In genomic region chr3:138116871-138117270, GRCm38 (mm10) we compare ENCODE assay signal across 24 mouse cellular contexts. TPM values are rescaled to one million over a fixed set of nuclear protein-coding genes. Genes with fewer than 3 reads are reported as not detected.
DNase-seq lines count a peak whose midpoint lies in the region; ATAC-seq lines count a peak whose summit lies in the region.
"Had no signal": no experiment of that assay in that cellular context is flagged by ENCODE, and none has a peak within 500 bp of the region (broad histone marks: within the 10 kb centered on the region; RNA-seq: fewer than 3 reads in every experiment).

No protein-coding gene starts in this region.

- intact Hi-C loops in heart, postnatal 10 days (cut with DNase I), result no loop called here

- H3K9me3 ChIP-seq in heart, embryonic 10.5 days, result no peaks in the 10 kb centered on the region
- H3K9me3 ChIP-seq in kidney, embryonic 14.5 days (ENCODE audit: control insufficient read depth, low read length), result no peaks in the 10 kb centered on the region
- H3K9me3 ChIP-seq: embryonic facial prominence, embryonic 13.5 days; hindbrain, embryonic 12.5 days; midbrain, embryonic 12.5 days; neural tube, embryonic 12.5 days had no signal

- 71% methylated on average over 4 of the region's 4 CpGs for WGBS in heart, embryonic 10.5 days
- 89% methylated on average over 4 of the region's 4 CpGs for WGBS in kidney, embryonic 14.5 days

- H3K27me3 ChIP-seq in heart, embryonic 10.5 days (ENCODE audit: insufficient read depth, poor library complexity, severe bottlenecking), result no peaks in the 10 kb centered on the region
- H3K27me3 ChIP-seq in kidney, embryonic 14.5 days (ENCODE audit: control insufficient read depth, insufficient read depth, low read length), result no peaks in the 10 kb centered on the region
- H3K27me3 ChIP-seq: embryonic facial prominence, embryonic 13.5 days; hindbrain, embryonic 12.5 days; midbrain, embryonic 12.5 days; neural tube, embryonic 12.5 days had no signal

- DNase-seq in adipocyte (ENCODE audit: low spot score), result peak; percentile 52
- DNase-seq in gastrocnemius, postnatal 10 days, result peak; percentile 48
- no peak for DNase-seq in heart, embryonic 10.5 days (ENCODE audit: low spot score)
- DNase-seq in heart, postnatal 10 days, result peak; percentile 84 to 85
- no peak for DNase-seq in adrenal gland, postnatal 36 days
- DNase-seq in cerebellum, adult 18-20 months, result no peak
- DNase-seq in kidney, postnatal 36 days, result no peak
- DNase-seq: adrenal gland, adult 2 months; B cell, adult 2 months; cerebellum, postnatal 14 days; forebrain, postnatal 0 days; kidney, adult 8-10 months; kidney, postnatal 4 days; right cerebral cortex, postnatal 4 days; thymus, postnatal 36 days had no signal

- H3K27ac ChIP-seq in heart, embryonic 10.5 days, result 0 out of 2 replicates have a peak overlapping the region, but pooled peaks have one; percentile 29
- no peak overlapping the region for H3K27ac ChIP-seq in kidney, embryonic 14.5 days (ENCODE audit: low read depth, low read length)
- H3K27ac ChIP-seq: embryonic facial prominence, embryonic 13.5 days; hindbrain, embryonic 12.5 days; liver, embryonic 14.5 days; midbrain, embryonic 12.5 days; neural tube, embryonic 12.5 days had no signal

- H3K4me3 ChIP-seq in heart, embryonic 10.5 days, result no peak overlapping the region
- no peak overlapping the region for H3K4me3 ChIP-seq in kidney, embryonic 14.5 days (ENCODE audit: low read length)
- H3K4me3 ChIP-seq: embryonic facial prominence, embryonic 13.5 days; hindbrain, embryonic 12.5 days; midbrain, embryonic 12.5 days; neural tube, embryonic 12.5 days had no signal

- no peak overlapping the region for H3K9ac ChIP-seq in kidney, embryonic 14.5 days (ENCODE audit: low read depth, low read length)
- H3K9ac ChIP-seq: embryonic facial prominence, embryonic 13.5 days; forebrain, postnatal 0 days; hindbrain, embryonic 12.5 days; liver, embryonic 14.5 days; midbrain, embryonic 12.5 days; neural tube, embryonic 12.5 days had no signal

- H3K4me2 ChIP-seq in kidney, embryonic 14.5 days (replicated peaks; ENCODE audit: low read depth, low read length), result no peak overlapping the region
- H3K4me2 ChIP-seq: embryonic facial prominence, embryonic 13.5 days; hindbrain, embryonic 12.5 days; midbrain, embryonic 12.5 days; neural tube, embryonic 12.5 days had no signal

- no peaks in the 10 kb centered on the region for H3K36me3 ChIP-seq in heart, embryonic 10.5 days
- H3K36me3 ChIP-seq in kidney, embryonic 14.5 days (ENCODE audit: control insufficient read depth, insufficient read depth, low read length), result no peaks in the 10 kb centered on the region
- H3K36me3 ChIP-seq: embryonic facial prominence, embryonic 13.5 days; hindbrain, embryonic 12.5 days; midbrain, embryonic 12.5 days; neural tube, embryonic 12.5 days had no signal

- peaks cover 13% of the 10 kb centered on the region for H3K4me1 ChIP-seq in heart, embryonic 10.5 days
- 0 out of 2 replicates have a peak, but pooled peaks cover 3% of the 10 kb centered on the region for H3K4me1 ChIP-seq in kidney, embryonic 14.5 days (ENCODE audit: control insufficient read depth, insufficient read depth, low read length)
- H3K4me1 ChIP-seq: embryonic facial prominence, embryonic 13.5 days; hindbrain, embryonic 12.5 days; midbrain, embryonic 12.5 days; neural tube, embryonic 12.5 days had no signal

- no peak for ATAC-seq in kidney, embryonic 14.5 days (ENCODE audit: low FRiP score, low TSS enrichment)
- ATAC-seq: forebrain, postnatal 0 days; lung, postnatal 0 days had no signal

RNA-seq across cellular contexts. Expression of gene Trmt10a, which starts 26.4 kb away (rescaled TPM):
- total RNA-seq in gastrocnemius, postnatal 10 days (2021), result 1 to 10 TPM; 4.2 to 4.5 TPM
- 12.7 and 13.7 TPM in 2 replicates for polyA plus RNA-seq in heart, embryonic 10.5 days (2016; fragmentation: Nextera tagmentation; extraction: Ambion mirVana)
- total RNA-seq in heart, postnatal 10 days (2021), result 1 to 10 TPM; 3.2 to 4.3 TPM
- 10 to 100 TPM; 12.9 to 13.1 TPM for total RNA-seq in adrenal gland, postnatal 36 days (2021)
- polyA plus RNA-seq in kidney, embryonic 14.5 days (2014; fragmentation: Nextera tagmentation; extraction: Ambion mirVana), result 15.7 and 15.8 TPM in 2 replicates

RNA-seq across cellular contexts. Expression of gene Mttp, which starts 27.9 kb away (rescaled TPM):
- total RNA-seq in gastrocnemius, postnatal 10 days (2021), result 1 to 10 TPM; 3.6 to 3.7 TPM
- 9.0 and 19.0 TPM in 2 replicates for polyA plus RNA-seq in heart, embryonic 10.5 days (2016; fragmentation: Nextera tagmentation; extraction: Ambion mirVana)
- 1 to 10 TPM; 8.4 to 9.0 TPM for total RNA-seq in heart, postnatal 10 days (2021)
- 10 to 100 TPM in 1 of 2 experiments, 1 to 10 TPM in 1; 6.5 to 15.9 TPM for total RNA-seq in adrenal gland, postnatal 36 days (2021)
- polyA plus RNA-seq in kidney, embryonic 14.5 days (2014; fragmentation: Nextera tagmentation; extraction: Ambion mirVana), result 7.5 and 7.6 TPM in 2 replicates

RNA-seq across cellular contexts. Expression of gene Gm5105, which starts 49.7 kb away (rescaled TPM):
- total RNA-seq in gastrocnemius, postnatal 10 days (2021), result 1 to 10 TPM; 2.0 to 2.5 TPM
- 0.20 TPM in 1 of 2 replicates, not detected in the other for polyA plus RNA-seq in heart, embryonic 10.5 days (2016; fragmentation: Nextera tagmentation; extraction: Ambion mirVana)
- total RNA-seq in heart, postnatal 10 days (2021), result under 1 TPM; 0.67 to 0.72 TPM
- total RNA-seq in adrenal gland, postnatal 36 days (2021), result not detected
- 0.22 and 0.24 TPM in 2 replicates for polyA plus RNA-seq in kidney, embryonic 14.5 days (2014; fragmentation: Nextera tagmentation; extraction: Ambion mirVana)
- total RNA-seq: adrenal gland, adult 2 months; megakaryocyte progenitor cell, adult 5-6 weeks had no signal
- polyA plus RNA-seq: adrenal gland, adult 2 months; embryonic facial prominence, embryonic 13.5 days; hindbrain, embryonic 12.5 days; liver, embryonic 14.5 days; midbrain, embryonic 12.5 days; neural tube, embryonic 12.5 days; stomach, embryonic 14.5 days had no signal

RNA-seq across cellular contexts. Expression of gene 1110002E22Rik, which starts 52.0 kb away (rescaled TPM):
- total RNA-seq in gastrocnemius, postnatal 10 days (2021), result 100 to 1,000 TPM; 191 to 209 TPM
- polyA plus RNA-seq in heart, embryonic 10.5 days (2016; fragmentation: Nextera tagmentation; extraction: Ambion mirVana), result 3.2 and 6.8 TPM in 2 replicates
- 10 to 100 TPM; 51.3 to 77.4 TPM for total RNA-seq in heart, postnatal 10 days (2021)
- under 1 TPM in 1 of 2 experiments, not detected in 1; 0.10 TPM for total RNA-seq in adrenal gland, postnatal 36 days (2021)
- 0.38 and 0.39 TPM in 2 replicates for polyA plus RNA-seq in kidney, embryonic 14.5 days (2014; fragmentation: Nextera tagmentation; extraction: Ambion mirVana)
- total RNA-seq: megakaryocyte progenitor cell, adult 5-6 weeks had no signal

Comparison
In these comparisons a context has a peak if more than half of its experiments do, and no peak if none do; other contexts are left out.
1. DNase-seq: peak in adipocyte (single experiment), gastrocnemius, postnatal 10 days (single experiment) and heart, postnatal 10 days (2 of 2); none in heart, embryonic 10.5 days (single experiment), adrenal gland, postnatal 36 days (0 of 2), cerebellum, adult 18-20 months (0 of 2) and kidney, postnatal 36 days (0 of 2).